In the genomic region with DNA sequence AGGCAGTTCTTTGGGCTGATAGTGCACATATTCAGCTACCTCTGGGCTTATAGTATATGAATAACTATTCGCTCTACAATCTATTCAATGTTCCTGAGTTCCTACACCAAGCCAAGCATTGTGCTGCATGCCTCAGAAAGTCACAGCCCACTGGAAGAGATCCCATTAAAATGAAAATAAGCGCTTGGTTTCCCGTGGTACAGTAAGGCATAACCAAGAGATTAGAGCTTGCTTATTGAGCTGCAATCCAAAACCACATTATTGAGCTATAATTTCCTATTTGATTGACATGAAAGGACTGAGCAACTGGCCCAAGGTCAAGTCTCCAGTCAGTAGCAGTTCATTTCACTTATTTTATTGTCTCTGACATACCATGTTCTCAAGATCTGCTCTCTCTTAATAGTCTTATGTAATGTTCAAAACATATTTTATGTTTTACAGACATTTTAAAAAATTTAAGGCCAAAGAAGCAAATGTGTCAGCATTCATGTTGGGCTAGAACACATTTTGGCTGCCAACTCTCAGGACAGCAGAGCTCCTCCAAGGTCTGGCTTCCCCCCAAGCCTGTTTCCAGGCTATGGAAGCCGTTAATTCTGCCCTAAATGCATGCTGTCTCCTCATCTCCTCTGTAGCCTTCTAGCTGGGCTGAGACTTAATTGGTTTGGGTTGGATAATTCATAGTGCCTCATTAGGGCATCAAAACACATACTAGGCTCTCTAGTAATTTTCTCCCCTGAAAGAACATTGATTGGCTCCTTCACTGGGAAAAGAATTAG, we compare ENCODE assay signal across 9 mouse cellular contexts.
A peak's percentile ranks its signal among the peaks of the same experiment; 100 is the strongest.
DNase-seq lines count a peak whose midpoint lies in the region; TF ChIP-seq lines count a peak whose summit lies in the region.
"Had no signal": no experiment of that assay in that cellular context is flagged by ENCODE, and none has a peak within 500 bp of the region (broad histone marks: within the 10 kb centered on the region; RNA-seq: fewer than 3 reads in every experiment).

No protein-coding gene starts in this region.

- TF ChIP-seq POLR2A in cerebellum, adult 2 months (IDR thresholded peaks at IDR 0.05; ENCODE audit: borderline replicate concordance, insufficient read depth, low read length), result no peak

- no peaks in the 10 kb centered on the region for H3K27me3 ChIP-seq in cerebellum, adult 2 months (ENCODE audit: control insufficient read depth, insufficient read depth, low read length)
- H3K27me3 ChIP-seq: heart, embryonic 13.5 days had no signal

- 37% methylated on average over 4 of the region's 4 CpGs for WGBS in cerebellum, adult 2 months

- no peak for TF ChIP-seq CTCF in cerebellum, adult 2 months (IDR thresholded peaks at IDR 0.05; ENCODE audit: borderline replicate concordance, insufficient read depth, low read depth, low read length)

- peaks cover 8% of the 10 kb centered on the region for H3K4me1 ChIP-seq in cerebellum, adult 2 months (ENCODE audit: control insufficient read depth, insufficient read depth, low read length)
- H3K4me1 ChIP-seq: heart, embryonic 13.5 days had no signal

- DNase-seq in lung, postnatal 10 days, result peak; percentile 23
- DNase-seq in lung, postnatal 25 days (ENCODE audit: low spot score), result no peak
- peak; percentile 71 to 91 for DNase-seq in cerebellum, adult 2 months
- DNase-seq in frontal cortex, adult 2 months (ENCODE audit: extremely low spot score in 1 of 2, low spot score in 1 of 2), result peak; percentile 6 to 29
- DNase-seq in right cerebral cortex, postnatal 14 days, result peak; percentile 9
- no peak for DNase-seq in T-cell, adult 2 months (ENCODE audit: low spot score)
- DNase-seq in thymus, postnatal 36 days, result no peak

- no peak overlapping the region for H3K27ac ChIP-seq in cerebellum, adult 2 months (ENCODE audit: insufficient read depth, low read length)
- H3K27ac ChIP-seq: heart, embryonic 13.5 days; liver, embryonic 14.5 days had no signal

- no peak overlapping the region for H3K4me3 ChIP-seq in cerebellum, adult 2 months (replicated peaks; ENCODE audit: insufficient read depth, low read depth, low read length)
- H3K4me3 ChIP-seq: heart, embryonic 13.5 days had no signal

Comparison
In these comparisons a context has a peak if more than half of its experiments do, and no peak if none do; other contexts are left out.
1. DNase-seq: peak in lung, postnatal 10 days (single experiment), cerebellum, adult 2 months (2 of 2), frontal cortex, adult 2 months (2 of 2) and right cerebral cortex, postnatal 14 days (single experiment); none in lung, postnatal 25 days (single experiment), T-cell, adult 2 months (single experiment) and thymus, postnatal 36 days (0 of 2).